Mouse (Mus musculus): ENCODE measurements around the gene Casp8. TPM values are rescaled to one million over a fixed set of nuclear protein-coding genes. Genes with fewer than 3 reads are reported as not detected.
A peak's percentile ranks its signal among the peaks of the same experiment; 100 is the strongest.

The Casp8 gene
- total and polyA plus RNA-seq, 3 experiments, result 15.2 to 17.5 TPM; not detected in 1

DNA sequence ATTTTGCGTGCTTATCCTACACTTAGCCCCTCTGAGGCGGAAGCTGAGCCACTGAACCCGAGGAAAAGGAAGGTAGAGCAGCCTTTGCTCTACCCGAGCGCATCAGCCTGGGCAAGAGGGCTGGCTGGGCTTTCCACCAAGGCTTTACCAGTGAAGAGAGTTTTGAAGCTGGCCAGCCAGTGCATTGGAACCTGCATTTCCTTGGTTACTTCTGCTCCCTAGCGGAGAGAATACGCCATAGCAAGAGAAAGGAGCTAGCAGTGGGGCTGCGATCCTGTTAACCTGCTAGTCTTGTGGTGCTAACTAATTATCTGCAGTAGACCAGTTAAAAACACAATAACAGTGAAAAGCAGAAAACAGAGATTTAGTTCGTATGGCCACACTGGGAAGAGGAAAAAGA is 48.3 kb upstream of the Casp8 start:
- H3K27me3 ChIP-seq (ENCODE audit: control insufficient read depth in 1 of 2, insufficient read depth in 2 of 2, low read length in 2 of 2), result no peaks in the 10 kb centered on the region
- no peak overlapping the region for H3K9ac ChIP-seq (ENCODE audit: control insufficient read depth, low read depth, low read length, poor library complexity, severe bottlenecking)
- H3K9me3 ChIP-seq (replicated peaks; ENCODE audit: insufficient read depth, low read length), result no peaks in the 10 kb centered on the region
- no peak overlapping the region for H3K4me3 ChIP-seq (ENCODE audit: control insufficient read depth in 1 of 2, insufficient read depth in 1 of 2, low read depth in 2 of 2, low read length in 2 of 2)
- H3K79me2 ChIP-seq (ENCODE audit: control insufficient read depth, insufficient read depth, low read length, poor library complexity), result no peaks in the 10 kb centered on the region
- DNase-seq (ENCODE audit: low read depth, low spot score), result peak; percentile 74
- peaks cover 0 to 21% of the 10 kb centered on the region in 2 experiments; a peak in 2 of 4 replicates for H3K36me3 ChIP-seq (ENCODE audit: control insufficient read depth in 1 of 2, insufficient read depth in 2 of 2, low read length in 2 of 2)
- TF ChIP-seq MYB (IDR thresholded peaks at IDR 0.05; ENCODE audit: low read depth, low read length) (no peak), TCF12 (IDR thresholded peaks at IDR 0.05; ENCODE audit: low read depth, low read length) (no peak), SMC3 (IDR thresholded peaks at IDR 0.05; ENCODE audit: low read depth, low read length) (peak; percentile 79), RAD21 (IDR thresholded peaks at IDR 0.05; ENCODE audit: low read depth, low read length) (peak; percentile 92), E2F4 (IDR thresholded peaks at IDR 0.05; ENCODE audit: borderline replicate concordance, low read depth, low read length) (no peak), CTCF (IDR thresholded peaks at IDR 0.05 in 2 of 3, conservative IDR thresholded peaks at IDR 0.05 in 1 of 3; ENCODE audit: control insufficient read depth in 1 of 3, insufficient read depth in 1 of 3, low read depth in 2 of 3, low read length in 3 of 3, poor library complexity in 1 of 3, severe bottlenecking in 1 of 3) (peak; percentile 40 to 85 (median 59)), MAX (IDR thresholded peaks at IDR 0.05; ENCODE audit: low read length) (no peak), ZC3H11A (IDR thresholded peaks at IDR 0.05; ENCODE audit: low read depth, low read length) (peak; percentile 72)
- peaks cover 9 to 21% of the 10 kb centered on the region in 2 experiments for H3K4me1 ChIP-seq (ENCODE audit: control insufficient read depth in 1 of 2, insufficient read depth in 2 of 2, low read length in 2 of 2)
- H3K27ac ChIP-seq (ENCODE audit: control insufficient read depth, low read depth, low read length), result no peak overlapping the region

DNA sequence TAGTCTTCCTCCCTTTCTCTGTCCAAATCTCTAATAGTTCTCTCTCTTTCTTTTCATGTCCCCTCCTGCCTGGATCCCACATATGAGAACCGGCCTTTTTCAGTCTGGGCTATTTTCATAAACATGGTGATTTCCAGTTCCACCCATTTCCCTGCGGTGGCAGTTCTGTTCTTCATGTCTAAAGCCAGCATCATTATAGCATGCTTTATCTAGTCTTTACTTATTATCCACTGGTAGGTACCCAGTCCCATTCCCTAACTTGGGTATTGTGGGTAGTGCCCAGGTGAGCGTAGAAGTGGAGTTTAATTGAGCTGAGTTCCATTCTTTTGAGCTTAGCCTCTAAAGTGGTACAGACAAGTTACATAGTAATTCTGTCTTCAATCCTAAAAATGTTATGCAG is 35.7 kb upstream of the Casp8 start:
- Histone ChIP-seq H3K9me3 (replicated peaks; ENCODE audit: insufficient read depth, low read length) (no peaks in the 10 kb centered on the region), H3K27ac (ENCODE audit: control insufficient read depth, low read depth, low read length) (no peak overlapping the region), H3K27me3 (ENCODE audit: control insufficient read depth in 1 of 2, insufficient read depth in 2 of 2, low read length in 2 of 2) (no peaks in the 10 kb centered on the region), H3K9ac (ENCODE audit: control insufficient read depth, low read depth, low read length, poor library complexity, severe bottlenecking) (no peak overlapping the region), H3K4me1 (ENCODE audit: control insufficient read depth in 1 of 2, insufficient read depth in 2 of 2, low read length in 2 of 2) (no peaks in the 10 kb centered on the region), H3K79me2 (ENCODE audit: control insufficient read depth, insufficient read depth, low read length, poor library complexity) (no peaks in the 10 kb centered on the region), H3K4me3 (ENCODE audit: control insufficient read depth in 1 of 2, insufficient read depth in 1 of 2, low read depth in 2 of 2, low read length in 2 of 2) (no peak overlapping the region), H3K36me3 (ENCODE audit: control insufficient read depth in 1 of 2, insufficient read depth in 2 of 2, low read length in 2 of 2) (no peaks in the 10 kb centered on the region)
- no peak for DNase-seq (ENCODE audit: low read depth, low spot score)
- TF ChIP-seq RAD21 (IDR thresholded peaks at IDR 0.05; ENCODE audit: low read depth, low read length) (no peak), MAZ (IDR thresholded peaks at IDR 0.05; ENCODE audit: low read depth, low read length) (no peak), MYC (IDR thresholded peaks at IDR 0.05; ENCODE audit: low read depth, low read length) (no peak), MYB (IDR thresholded peaks at IDR 0.05; ENCODE audit: low read depth, low read length) (no peak), USF2 (IDR thresholded peaks at IDR 0.05; ENCODE audit: borderline replicate concordance in 1 of 2, insufficient read depth in 1 of 2, low read depth in 1 of 2, low read length in 2 of 2) (no peak), KAT2A (conservative IDR thresholded peaks at IDR 0.05; ENCODE audit: low read depth, low read length) (no peak), ZMIZ1 (IDR thresholded peaks at IDR 0.05; ENCODE audit: low read depth, low read length) (no peak), TAL1 (IDR thresholded peaks at IDR 0.05; ENCODE audit: low read length) (no peak), MAFK (IDR thresholded peaks at IDR 0.05; ENCODE audit: borderline replicate concordance, low read depth, low read length) (no peak)

DNA sequence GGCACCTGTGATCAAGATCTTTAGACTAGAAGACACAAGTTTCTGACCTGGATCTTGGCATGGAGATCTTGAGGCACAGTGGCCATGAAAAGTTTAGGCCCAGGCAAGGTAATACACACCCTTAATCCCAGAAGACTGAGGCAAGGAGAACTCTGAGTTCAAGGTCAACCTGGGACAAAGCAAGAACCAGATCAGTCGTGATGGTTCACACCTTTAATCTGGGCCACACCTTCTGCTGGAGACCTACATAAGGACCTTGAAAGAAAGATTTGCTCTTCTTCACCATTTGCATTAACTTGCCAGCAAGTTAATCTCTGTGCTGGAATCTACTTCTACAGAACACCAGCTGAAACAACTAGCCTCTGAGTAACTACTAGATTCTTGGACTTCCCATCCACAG is 34.6 kb upstream of the Casp8 start:
- H3K9ac ChIP-seq (ENCODE audit: control insufficient read depth, low read depth, low read length, poor library complexity, severe bottlenecking), result no peak overlapping the region
- no peaks in the 10 kb centered on the region for H3K79me2 ChIP-seq (ENCODE audit: control insufficient read depth, insufficient read depth, low read length, poor library complexity)
- no peaks in the 10 kb centered on the region for H3K4me1 ChIP-seq (ENCODE audit: control insufficient read depth in 1 of 2, insufficient read depth in 2 of 2, low read length in 2 of 2)
- H3K27me3 ChIP-seq (ENCODE audit: control insufficient read depth in 1 of 2, insufficient read depth in 2 of 2, low read length in 2 of 2), result no peaks in the 10 kb centered on the region
- no peak for DNase-seq (ENCODE audit: low read depth, low spot score)
- H3K27ac ChIP-seq (ENCODE audit: control insufficient read depth, low read depth, low read length), result no peak overlapping the region
- no peak for TF ChIP-seq ZC3H11A (IDR thresholded peaks at IDR 0.05; ENCODE audit: low read depth, low read length)
- no peak for TF ChIP-seq KAT2A (conservative IDR thresholded peaks at IDR 0.05; ENCODE audit: low read depth, low read length)
- no peak for TF ChIP-seq ETS1 (IDR thresholded peaks at IDR 0.05; ENCODE audit: low read depth, low read length)
- TF ChIP-seq BHLHE40 (IDR thresholded peaks at IDR 0.05; ENCODE audit: borderline replicate concordance, low read depth, low read length), result no peak
- H3K36me3 ChIP-seq (ENCODE audit: control insufficient read depth in 1 of 2, insufficient read depth in 2 of 2, low read length in 2 of 2), result no peaks in the 10 kb centered on the region
- H3K4me3 ChIP-seq (ENCODE audit: control insufficient read depth in 1 of 2, insufficient read depth in 1 of 2, low read depth in 2 of 2, low read length in 2 of 2), result no peak overlapping the region
- no peaks in the 10 kb centered on the region for H3K9me3 ChIP-seq (replicated peaks; ENCODE audit: insufficient read depth, low read length)

All from MEL (cell line).